Mouse (Mus musculus): Measurements from ENCODE around the gene Lmna. TPM values are rescaled to one million over a fixed set of nuclear protein-coding genes. Genes with fewer than 3 reads are reported as not detected.
A peak's percentile ranks its signal among the peaks of the same experiment; 100 is the strongest.

Gene Lmna
- polyA plus RNA-seq, 2 experiments, result 238 to 402 TPM

DNA sequence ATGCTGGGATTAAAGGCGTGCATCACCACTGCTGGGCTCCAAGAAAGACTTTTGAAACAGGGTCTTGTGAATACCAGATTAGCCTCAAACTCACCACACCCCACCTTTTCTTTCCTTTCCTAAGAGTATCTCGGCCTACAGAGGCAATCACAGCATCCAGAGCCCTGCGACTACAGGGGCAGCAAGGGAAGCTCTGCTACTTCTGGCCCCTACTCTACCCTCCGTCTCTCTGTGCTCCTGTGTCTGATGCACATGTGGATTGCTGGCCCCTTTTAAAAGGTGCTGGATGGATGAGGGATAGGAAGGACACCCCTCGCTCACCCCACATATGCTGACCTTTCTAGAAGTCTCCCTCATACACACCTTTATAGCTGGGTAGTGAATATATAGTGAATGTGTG is 29.1 kb downstream of the Lmna start:
- Histone ChIP-seq H3K36me3 (ENCODE audit: control insufficient read depth, insufficient read depth, low read length) (peaks cover 53% of the 10 kb centered on the region), H3K4me1 (ENCODE audit: control insufficient read depth, insufficient read depth, low read length) (0 out of 2 replicates have a peak, but pooled peaks cover 2% of the 10 kb centered on the region), H3K9ac (ENCODE audit: low read depth, low read length, severe bottlenecking) (no peak overlapping the region), H3K4me3 (replicated peaks; ENCODE audit: low read length) (no peak overlapping the region), H3K9me3 (ENCODE audit: control insufficient read depth, low read length) (no peaks in the 10 kb centered on the region), H3K4me2 (replicated peaks; ENCODE audit: low read depth, low read length, severe bottlenecking) (no peak overlapping the region), H3K27ac (replicated peaks; ENCODE audit: low read depth, low read length) (no peak overlapping the region), H3K27me3 (ENCODE audit: control insufficient read depth, insufficient read depth, low read length) (peaks cover 15% of the 10 kb centered on the region)
- TF ChIP-seq POLR2A (IDR thresholded peaks at IDR 0.05; ENCODE audit: borderline replicate concordance, extremely low read depth, insufficient read depth, insufficient read length), result no peak
- DNase-seq (ENCODE audit: low spot score) (no peak), ATAC-seq (ENCODE audit: low FRiP score, low read depth) (no peak)
- 84% methylated on average over 5 of the region's 5 CpGs for WGBS

DNA sequence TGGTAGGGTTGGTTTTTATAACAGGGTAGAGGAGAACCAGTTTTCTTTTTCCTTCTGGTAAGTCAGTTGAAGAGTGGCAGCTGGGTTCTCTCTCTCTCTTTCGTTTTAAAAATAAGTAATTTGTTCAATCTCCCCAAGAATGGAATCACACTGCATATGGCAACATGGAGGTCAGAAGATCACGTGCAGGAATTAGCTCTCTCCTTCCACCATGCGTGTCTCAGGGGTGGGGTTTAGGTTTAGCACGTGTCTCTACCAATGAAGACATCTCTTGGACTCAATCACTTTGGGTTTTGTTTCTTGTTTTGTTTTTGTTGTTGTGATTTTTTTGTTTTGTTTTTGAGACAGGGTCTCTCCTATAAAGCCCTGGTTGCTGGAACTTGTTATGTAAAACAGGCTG is 29.9 kb downstream of the Lmna start:
- Histone ChIP-seq H3K9me3 (ENCODE audit: control insufficient read depth, low read length) (no peaks in the 10 kb centered on the region), H3K36me3 (ENCODE audit: control insufficient read depth, insufficient read depth, low read length) (peaks cover 46% of the 10 kb centered on the region), H3K27me3 (ENCODE audit: control insufficient read depth, insufficient read depth, low read length) (peaks cover 6% of the 10 kb centered on the region), H3K4me3 (replicated peaks; ENCODE audit: low read length) (no peak overlapping the region), H3K4me1 (ENCODE audit: control insufficient read depth, insufficient read depth, low read length) (0 out of 2 replicates have a peak, but pooled peaks cover 2% of the 10 kb centered on the region), H3K27ac (replicated peaks; ENCODE audit: low read depth, low read length) (no peak overlapping the region), H3K4me2 (replicated peaks; ENCODE audit: low read depth, low read length, severe bottlenecking) (no peak overlapping the region), H3K9ac (ENCODE audit: low read depth, low read length, severe bottlenecking) (no peak overlapping the region)
- 84% methylated on average over 4 of the region's 4 CpGs for WGBS
- TF ChIP-seq POLR2A (IDR thresholded peaks at IDR 0.05; ENCODE audit: borderline replicate concordance, extremely low read depth, insufficient read depth, insufficient read length), result no peak
- DNase-seq (ENCODE audit: low spot score), result no peak
- ATAC-seq (ENCODE audit: low FRiP score, low read depth), result no peak

DNA sequence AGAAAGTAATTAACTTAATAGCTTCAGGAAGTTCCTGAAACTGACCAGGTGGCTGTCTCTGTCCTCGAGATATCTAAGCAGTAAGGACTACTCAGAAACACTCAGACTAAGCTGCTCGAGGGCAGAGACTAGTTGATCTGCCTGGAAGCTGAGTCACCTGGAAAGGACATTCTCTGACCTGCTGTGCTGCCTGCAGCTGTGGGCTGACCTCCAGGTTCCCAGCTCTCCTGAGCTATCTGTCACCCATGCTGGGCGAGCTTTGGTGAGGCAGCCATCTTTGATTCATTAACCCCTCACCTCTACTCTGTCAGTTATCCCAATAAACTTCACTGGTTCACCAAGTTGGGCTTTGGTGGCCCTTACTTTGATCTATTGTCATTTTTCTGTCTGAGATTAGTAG is 30.6 kb downstream of the Lmna start:
- WGBS, result 27% methylated on average over 3 of the region's 3 CpGs
- DNase-seq (ENCODE audit: low spot score), result no peak

DNA sequence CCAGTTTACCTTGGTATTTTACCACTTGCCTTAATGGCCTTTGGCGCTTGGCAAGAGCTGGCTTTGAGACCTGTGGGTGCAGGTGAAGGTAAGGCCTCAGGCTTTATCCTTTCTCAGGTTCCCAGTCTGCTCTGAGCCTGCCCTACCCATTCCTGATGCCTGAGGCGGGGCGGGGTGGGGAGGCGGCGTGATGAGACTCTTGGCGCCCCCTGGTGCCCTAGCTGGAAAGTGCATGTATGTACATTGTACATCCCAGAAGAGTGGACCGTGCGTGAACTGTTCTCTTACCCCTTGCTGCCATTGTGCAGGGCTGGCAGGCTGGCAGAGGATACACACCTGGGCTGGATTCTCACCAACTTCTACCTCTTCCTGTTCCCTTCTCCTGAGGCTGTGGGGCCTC is 32.0 kb downstream of the Lmna start:
- Histone ChIP-seq H3K27ac (replicated peaks; ENCODE audit: low read depth, low read length) (no peak overlapping the region), H3K36me3 (ENCODE audit: control insufficient read depth, insufficient read depth, low read length) (peaks cover 25% of the 10 kb centered on the region), H3K9me3 (ENCODE audit: control insufficient read depth, low read length) (no peaks in the 10 kb centered on the region), H3K9ac (ENCODE audit: low read depth, low read length, severe bottlenecking) (no peak overlapping the region), H3K4me3 (replicated peaks; ENCODE audit: low read length) (no peak overlapping the region), H3K27me3 (ENCODE audit: control insufficient read depth, insufficient read depth, low read length) (no peaks in the 10 kb centered on the region), H3K4me1 (ENCODE audit: control insufficient read depth, insufficient read depth, low read length) (peaks cover 6% of the 10 kb centered on the region; the same call in 1 of the 2 replicates), H3K4me2 (replicated peaks; ENCODE audit: low read depth, low read length, severe bottlenecking) (no peak overlapping the region)
- DNase-seq (ENCODE audit: low spot score) (peak; percentile 82), ATAC-seq (ENCODE audit: low FRiP score, low read depth) (peak; percentile 78; the same call in 1 of the 2 replicates)
- WGBS, result 5% methylated on average over 8 of the region's 8 CpGs
- no peak for TF ChIP-seq POLR2A (IDR thresholded peaks at IDR 0.05; ENCODE audit: borderline replicate concordance, extremely low read depth, insufficient read depth, insufficient read length)

More for the DNA sequence above, 30.6 kb downstream of the Lmna start:
- ATAC-seq (ENCODE audit: low FRiP score, low read depth), result no peak
- Histone ChIP-seq H3K27me3 (ENCODE audit: control insufficient read depth, insufficient read depth, low read length) (no peaks in the 10 kb centered on the region; the same call in 1 of the 2 replicates), H3K36me3 (ENCODE audit: control insufficient read depth, insufficient read depth, low read length) (peaks cover 40% of the 10 kb centered on the region), H3K9me3 (ENCODE audit: control insufficient read depth, low read length) (no peaks in the 10 kb centered on the region), H3K4me1 (ENCODE audit: control insufficient read depth, insufficient read depth, low read length) (0 out of 2 replicates have a peak, but pooled peaks cover 2% of the 10 kb centered on the region), H3K27ac (replicated peaks; ENCODE audit: low read depth, low read length) (no peak overlapping the region), H3K4me3 (replicated peaks; ENCODE audit: low read length) (no peak overlapping the region), H3K4me2 (replicated peaks; ENCODE audit: low read depth, low read length, severe bottlenecking) (no peak overlapping the region), H3K9ac (ENCODE audit: low read depth, low read length, severe bottlenecking) (no peak overlapping the region)
- TF ChIP-seq POLR2A (IDR thresholded peaks at IDR 0.05; ENCODE audit: borderline replicate concordance, extremely low read depth, insufficient read depth, insufficient read length), result no peak

DNA sequence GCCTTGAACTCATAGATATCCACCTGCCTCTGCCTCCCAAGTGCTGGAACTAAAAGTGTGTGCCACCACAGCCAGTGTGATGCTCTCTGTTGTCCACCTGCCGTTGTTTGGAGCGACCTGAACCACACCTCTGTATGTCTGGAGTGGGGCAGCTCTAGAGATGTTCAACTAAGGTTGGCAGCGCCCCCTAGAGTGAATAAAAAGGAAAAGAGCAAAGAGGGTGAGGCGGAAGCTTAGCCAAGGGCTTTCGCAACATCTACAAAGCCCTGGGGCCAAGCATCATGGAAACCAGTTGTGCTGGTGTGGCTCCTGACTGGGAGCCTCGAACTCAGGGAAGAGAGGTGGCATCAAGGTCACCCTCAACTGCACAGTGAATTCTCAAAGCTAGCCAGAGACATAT is 33.4 kb downstream of the Lmna start:
- ATAC-seq (ENCODE audit: low FRiP score, low read depth) (no peak), DNase-seq (ENCODE audit: low spot score) (no peak)
- H3K9me3 ChIP-seq (ENCODE audit: control insufficient read depth, low read length), result no peaks in the 10 kb centered on the region
- no peak overlapping the region for H3K4me3 ChIP-seq (replicated peaks; ENCODE audit: low read length)
- H3K4me1 ChIP-seq (ENCODE audit: control insufficient read depth, insufficient read depth, low read length), result peaks cover 6% of the 10 kb centered on the region; the same call in 1 of the 2 replicates
- H3K27ac ChIP-seq (replicated peaks; ENCODE audit: low read depth, low read length), result no peak overlapping the region
- peaks cover 13% of the 10 kb centered on the region for H3K36me3 ChIP-seq (ENCODE audit: control insufficient read depth, insufficient read depth, low read length)
- H3K4me2 ChIP-seq (replicated peaks; ENCODE audit: low read depth, low read length, severe bottlenecking), result no peak overlapping the region
- H3K9ac ChIP-seq (ENCODE audit: low read depth, low read length, severe bottlenecking), result no peak overlapping the region
- 66% methylated on average over 6 of the region's 6 CpGs for WGBS
- H3K27me3 ChIP-seq (ENCODE audit: control insufficient read depth, insufficient read depth, low read length), result no peaks in the 10 kb centered on the region
- TF ChIP-seq POLR2A (IDR thresholded peaks at IDR 0.05; ENCODE audit: borderline replicate concordance, extremely low read depth, insufficient read depth, insufficient read length), result no peak

DNA sequence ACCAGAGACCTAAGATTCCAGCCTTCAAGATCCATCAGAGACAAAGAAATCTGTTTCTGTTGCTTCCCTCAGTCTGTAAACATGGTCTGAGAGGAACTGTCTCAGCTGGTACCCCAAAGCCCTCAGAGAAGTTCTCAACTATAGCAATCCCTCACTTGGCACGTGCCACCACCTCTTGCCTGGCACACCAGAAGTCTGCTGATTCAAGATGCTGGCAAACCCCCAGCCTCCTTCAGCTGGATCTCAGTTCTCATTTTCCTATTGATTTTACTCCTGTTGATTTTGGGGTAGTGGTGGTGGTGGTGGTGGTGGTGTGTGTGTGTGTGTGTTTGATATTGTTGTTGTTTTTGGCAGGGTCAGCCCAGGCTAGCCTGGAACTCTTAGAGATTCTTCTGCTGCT is 36.2 kb downstream of the Lmna start:
- 88% methylated on average over 1 of the region's 1 CpGs for WGBS
- H3K4me1 ChIP-seq (ENCODE audit: control insufficient read depth, insufficient read depth, low read length), result peaks cover 6% of the 10 kb centered on the region; the same call in 1 of the 2 replicates
- H3K9me3 ChIP-seq (ENCODE audit: control insufficient read depth, low read length), result no peaks in the 10 kb centered on the region
- no peak overlapping the region for H3K4me2 ChIP-seq (replicated peaks; ENCODE audit: low read depth, low read length, severe bottlenecking)
- H3K27me3 ChIP-seq (ENCODE audit: control insufficient read depth, insufficient read depth, low read length), result no peaks in the 10 kb centered on the region
- no peak for ATAC-seq (ENCODE audit: low FRiP score, low read depth)
- DNase-seq (ENCODE audit: low spot score), result no peak
- no peak overlapping the region for H3K27ac ChIP-seq (replicated peaks; ENCODE audit: low read depth, low read length)
- H3K36me3 ChIP-seq (ENCODE audit: control insufficient read depth, insufficient read depth, low read length), result no peaks in the 10 kb centered on the region
- TF ChIP-seq POLR2A (IDR thresholded peaks at IDR 0.05; ENCODE audit: borderline replicate concordance, extremely low read depth, insufficient read depth, insufficient read length), result no peak
- H3K9ac ChIP-seq (ENCODE audit: low read depth, low read length, severe bottlenecking), result no peak overlapping the region
- H3K4me3 ChIP-seq (replicated peaks; ENCODE audit: low read length), result no peak overlapping the region
